Mouse (Mus musculus) heart, adult 18-20 months (tissue): ENCODE data around the gene Gm37240. TPM values are rescaled to one million over a fixed set of nuclear protein-coding genes. Genes with fewer than 3 reads are reported as not detected.

ENCODE experiments used
- DNase-seq, 2 experiments: peaks; one replicate each; pipeline ENCODE4 v3.0.0; 2021 to 2022; ENCODE audit warnings: mixed read lengths in 1 of 2
- total RNA-seq, 2 experiments: library from RNA; stranded (reverse); gene quantifications; 2 replicates each; pipeline ENCODE4 v1.2.3; 2021

The Gm37240 gene
- total RNA-seq, 2 experiments from 2014 or later = 30.0 to 39.3 TPM

DNA sequence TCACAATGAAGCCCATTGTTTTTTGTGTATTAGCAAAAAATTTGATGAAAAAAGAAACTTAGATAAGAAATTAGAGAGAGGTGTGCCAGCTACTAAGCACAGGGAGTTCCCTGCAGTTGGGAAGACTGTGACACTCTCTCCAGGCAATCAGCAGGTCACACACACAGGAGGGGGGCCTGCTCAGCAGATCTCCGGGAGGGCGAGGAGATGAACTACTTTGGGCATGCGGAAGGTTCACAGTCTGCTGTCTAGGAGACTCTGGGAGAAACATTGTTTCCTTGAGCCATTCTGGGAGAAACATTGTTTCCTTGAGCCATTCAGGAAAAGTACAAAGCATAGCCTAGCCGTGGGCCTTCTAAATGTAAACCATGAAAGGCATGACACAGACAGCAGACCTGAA lies 1244.4 kb downstream of the Gm37240 start:
- DNase-seq = no peak

DNA sequence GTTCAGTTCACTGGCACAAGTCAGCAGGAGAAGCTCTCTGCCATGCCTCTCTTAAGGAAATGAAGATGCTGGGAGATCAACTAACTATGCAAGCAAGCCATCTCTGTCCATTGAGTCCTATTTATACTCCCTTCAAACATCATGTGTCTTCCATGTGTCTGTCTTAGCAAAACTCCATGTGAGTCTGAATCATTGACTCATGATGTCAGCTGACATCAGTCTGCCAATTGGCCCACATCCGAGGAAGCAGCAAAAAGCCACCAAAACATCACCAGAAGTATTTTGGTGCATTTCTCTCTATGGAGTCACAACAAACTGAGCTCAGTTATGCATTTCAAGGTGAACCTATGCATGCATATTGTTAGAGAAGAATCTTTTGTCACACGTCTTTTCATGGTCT lies 1245.9 kb downstream of the Gm37240 start:
- no peak for DNase-seq

DNA sequence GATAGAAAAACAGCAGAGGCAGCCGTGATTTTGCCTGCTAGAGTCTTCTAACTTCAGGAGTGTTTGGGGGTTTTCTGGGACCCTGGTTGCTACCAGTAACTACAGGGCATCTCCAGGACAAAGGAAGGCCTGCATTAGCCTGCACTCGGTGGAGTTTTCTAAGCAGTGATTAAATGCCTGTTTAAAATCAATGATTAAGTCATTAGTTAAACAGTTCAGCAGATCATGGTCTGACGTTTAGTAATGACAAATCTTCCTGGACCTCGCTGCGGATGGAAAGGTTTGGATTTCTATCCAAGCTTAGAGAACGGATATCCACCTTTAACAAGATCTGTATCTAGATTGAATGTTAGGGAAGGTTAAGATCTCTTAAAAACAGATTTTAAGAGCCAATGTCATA lies 1246.8 kb downstream of the Gm37240 start:
- DNase-seq = no peak

DNA sequence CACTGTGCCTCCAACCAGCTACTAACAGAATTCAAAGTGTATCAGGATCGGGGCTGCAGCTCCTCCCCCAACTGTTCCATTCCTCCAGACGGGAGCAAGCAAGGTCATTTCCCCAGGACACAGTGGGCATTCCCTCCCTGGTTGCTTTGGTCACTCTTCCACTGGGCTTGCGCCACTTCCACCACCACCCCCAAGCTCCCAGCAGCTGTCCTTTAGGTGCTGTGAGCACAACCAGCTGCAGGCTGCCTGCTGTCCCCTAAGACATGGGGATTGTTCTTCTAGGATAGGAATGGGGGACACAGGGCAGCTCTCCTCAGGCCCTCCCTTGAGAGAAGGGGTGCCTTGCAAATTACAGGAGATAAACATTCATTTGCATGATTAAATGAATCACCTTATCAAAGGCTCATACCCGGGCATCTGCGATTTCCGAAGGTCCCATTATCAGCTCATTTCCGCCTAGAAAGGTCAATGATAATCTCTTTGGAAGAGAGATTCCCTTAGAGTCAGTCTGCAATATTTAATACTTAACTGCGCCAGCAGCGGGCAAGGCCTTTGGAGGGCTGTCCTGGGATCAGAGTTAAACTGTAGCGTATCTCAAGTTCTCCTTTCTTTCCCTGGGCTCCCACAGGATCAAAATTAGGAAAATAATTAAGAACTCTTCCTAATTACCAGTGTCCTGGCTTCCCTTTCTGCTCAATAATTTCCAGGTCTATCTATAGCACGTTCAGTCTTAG lies 1247.4 kb downstream of the Gm37240 start:
- DNase-seq = peak in 1 of 2 experiments; percentile 32

DNA sequence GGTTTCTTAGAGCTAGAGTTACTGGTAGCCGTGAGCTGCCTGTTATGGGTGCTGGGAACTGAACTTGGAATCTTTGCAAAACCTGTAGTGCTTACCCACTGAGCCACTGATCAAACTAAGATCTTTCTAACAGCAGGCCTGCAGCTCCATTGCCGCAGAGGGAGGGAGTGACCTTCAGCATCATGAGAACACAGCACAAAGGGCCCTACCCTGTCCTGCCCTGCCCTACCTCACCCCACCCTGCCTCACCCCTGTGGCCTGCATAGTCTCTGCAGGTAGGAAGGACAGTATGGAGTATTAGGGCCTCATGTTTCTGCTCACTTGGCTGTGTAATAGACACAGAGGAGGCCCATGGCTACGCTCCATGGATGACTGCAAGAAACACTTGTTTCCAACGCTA lies 1248.5 kb downstream of the Gm37240 start:
- no peak for DNase-seq

DNA sequence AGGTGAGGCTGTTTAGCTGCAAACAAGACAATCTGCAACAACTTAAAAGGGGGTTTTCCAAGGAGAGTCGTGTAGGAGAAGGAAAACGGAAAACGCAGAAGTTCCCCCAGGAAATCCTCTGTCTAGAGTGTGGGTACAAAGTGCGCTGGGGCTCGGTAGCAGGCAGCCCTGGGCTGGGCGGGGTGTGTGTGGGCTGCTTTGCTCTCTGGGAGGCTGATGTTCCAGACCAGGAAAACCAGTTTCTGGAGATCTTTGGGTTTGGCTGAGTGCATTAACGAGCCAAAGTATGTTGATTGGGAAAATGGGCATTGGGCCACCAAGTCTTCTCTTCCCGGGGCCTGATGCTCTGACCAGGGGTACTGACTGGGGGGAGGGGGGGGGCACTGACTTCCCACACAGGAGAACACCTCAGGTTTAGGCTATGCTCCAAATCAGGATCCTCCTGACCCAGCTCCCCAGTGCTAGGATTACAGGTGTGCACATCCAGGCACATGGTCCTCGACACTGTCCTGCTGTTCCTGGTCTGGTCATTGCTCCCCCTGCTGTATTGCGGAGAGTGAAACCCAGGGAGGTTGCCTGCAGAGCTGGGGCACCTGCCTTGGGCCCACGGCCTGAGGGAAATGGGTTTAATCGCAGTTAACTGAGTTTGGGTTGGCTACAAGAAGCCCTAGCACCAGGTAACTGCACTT lies 1249.3 kb downstream of the Gm37240 start:
- no peak for DNase-seq

DNA sequence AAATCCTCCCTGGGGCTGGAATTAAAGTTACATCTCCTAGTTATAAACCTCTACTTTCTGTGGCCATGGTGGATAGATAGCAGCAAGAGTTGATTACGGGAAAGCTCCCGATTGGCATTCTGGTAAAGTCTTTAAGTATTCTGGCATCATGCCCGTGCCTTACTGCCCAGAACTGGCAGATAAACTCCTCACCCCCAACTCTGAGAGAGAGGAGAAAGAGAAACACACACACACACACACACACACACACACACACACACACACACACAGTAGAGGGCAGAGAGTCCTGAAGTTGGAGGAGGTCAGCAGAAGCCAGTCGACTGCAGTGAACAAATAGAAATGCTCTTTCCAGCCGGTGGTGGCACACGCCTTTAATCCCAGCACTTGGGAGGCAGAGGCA lies 1250.2 kb downstream of the Gm37240 start:
- no peak for DNase-seq

DNA sequence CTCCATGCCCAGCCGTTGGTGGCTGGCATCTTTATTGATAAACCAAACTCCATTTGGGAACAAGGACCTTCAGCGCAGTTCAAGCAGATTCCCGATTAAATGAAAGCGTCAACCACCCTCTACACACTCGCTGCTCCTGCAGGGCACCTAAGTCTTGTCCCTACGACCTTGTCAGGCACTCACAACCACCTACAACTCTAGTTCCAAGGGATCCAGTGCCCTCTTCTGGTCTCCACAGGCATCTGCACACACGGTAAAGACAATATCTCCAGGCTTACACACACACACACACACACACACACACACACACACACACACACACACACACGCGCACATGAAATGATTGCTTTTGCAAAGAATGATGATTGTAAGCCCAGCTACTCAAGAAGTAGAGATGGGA lies 1255.7 kb downstream of the Gm37240 start:
- no peak for DNase-seq

DNA sequence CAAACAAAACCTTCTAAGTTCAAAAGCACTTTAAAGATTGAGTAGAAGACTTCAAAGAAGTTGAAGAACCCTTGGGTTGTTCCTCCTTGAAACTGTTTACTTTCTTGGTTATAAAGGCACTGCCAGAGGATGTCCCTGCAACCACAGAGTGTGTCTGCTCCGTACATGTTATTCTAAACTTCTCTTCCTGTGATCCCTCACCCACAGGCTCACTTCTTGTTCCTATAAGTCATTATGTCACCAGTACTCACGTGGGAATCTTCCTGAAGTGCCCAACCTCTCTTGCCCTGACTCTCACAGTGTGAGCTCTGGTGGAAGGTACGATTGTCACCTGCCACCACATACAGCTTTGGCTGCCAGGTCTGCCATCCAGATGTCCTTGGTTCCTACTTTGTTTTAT lies 1265.3 kb downstream of the Gm37240 start:
- DNase-seq = no peak

DNA sequence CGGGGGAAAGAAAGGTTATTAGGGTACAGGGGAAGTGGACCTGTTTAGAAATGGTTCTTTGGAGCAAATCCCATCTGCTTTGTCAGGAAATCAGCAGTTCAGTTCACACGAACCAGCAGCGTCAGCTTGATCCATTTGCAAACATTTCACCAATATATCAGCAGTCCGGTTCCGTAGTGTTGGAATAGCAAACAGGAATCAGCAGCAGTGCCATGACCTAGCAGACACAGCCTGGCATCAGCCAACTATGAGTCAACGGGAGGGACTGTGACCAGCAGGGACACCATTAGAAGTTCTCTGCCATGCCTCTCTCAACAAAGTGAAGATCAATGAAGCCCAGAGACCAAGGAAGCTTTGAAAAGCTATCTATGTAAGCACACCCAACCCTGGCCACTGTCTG lies 1267.6 kb downstream of the Gm37240 start:
- DNase-seq = no peak

DNA sequence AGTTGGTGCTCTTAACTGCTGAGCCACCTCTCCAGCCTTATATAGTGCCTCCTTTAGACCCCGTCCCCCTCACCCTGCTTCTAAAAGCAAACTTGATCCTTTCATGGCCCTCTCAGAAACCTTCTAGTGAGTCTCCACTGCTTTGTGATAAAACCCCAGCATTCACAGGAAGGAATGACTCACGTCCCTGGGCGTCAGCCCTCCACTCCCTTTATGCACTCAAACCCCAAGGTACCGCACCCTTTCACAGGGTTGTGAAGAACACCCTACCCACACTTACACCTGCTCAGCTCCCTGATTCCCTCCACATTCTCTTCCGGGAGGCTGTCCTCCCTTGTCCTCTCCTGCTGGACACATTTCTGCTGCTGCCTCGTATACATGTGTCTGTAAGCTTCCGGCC lies 1268.3 kb downstream of the Gm37240 start:
- no peak for DNase-seq

DNA sequence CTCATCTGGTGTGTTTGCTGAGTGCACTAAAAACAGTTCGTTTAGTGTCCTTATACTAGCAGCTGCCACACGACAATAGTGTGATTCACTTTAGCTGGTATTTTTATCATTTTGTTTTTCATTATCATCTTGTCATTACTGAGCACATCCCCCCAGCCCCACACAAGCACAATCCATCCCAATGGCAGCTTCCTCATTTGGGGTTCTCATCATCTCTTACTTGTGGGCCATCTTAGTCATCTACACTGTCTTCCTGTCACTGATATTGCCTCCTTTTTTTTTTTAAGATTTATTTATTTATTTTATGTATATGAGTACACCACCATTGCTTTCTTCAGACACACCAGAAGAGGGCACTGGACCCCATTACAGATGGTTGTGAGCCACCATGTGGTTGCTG lies 1268.7 kb downstream of the Gm37240 start:
- DNase-seq = no peak

DNA sequence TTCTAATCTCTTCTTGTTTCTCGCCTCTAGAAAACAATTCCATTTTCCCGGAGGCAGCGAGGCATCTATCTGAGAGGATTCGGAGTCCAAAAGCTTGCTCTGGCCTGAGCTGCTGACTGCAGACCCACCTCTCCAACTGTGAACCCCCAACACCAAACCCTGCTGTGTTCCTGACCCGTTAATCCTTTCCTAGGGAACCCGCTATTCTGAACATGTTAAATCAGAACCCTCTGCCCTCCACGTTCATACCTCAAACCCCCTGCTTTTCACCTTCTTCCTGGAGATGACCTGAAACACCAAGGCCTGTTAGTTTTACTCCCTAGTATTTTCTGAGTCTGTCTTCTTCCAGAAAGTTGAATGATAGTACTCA lies 1271.5 kb downstream of the Gm37240 start:
- DNase-seq = no peak

DNA sequence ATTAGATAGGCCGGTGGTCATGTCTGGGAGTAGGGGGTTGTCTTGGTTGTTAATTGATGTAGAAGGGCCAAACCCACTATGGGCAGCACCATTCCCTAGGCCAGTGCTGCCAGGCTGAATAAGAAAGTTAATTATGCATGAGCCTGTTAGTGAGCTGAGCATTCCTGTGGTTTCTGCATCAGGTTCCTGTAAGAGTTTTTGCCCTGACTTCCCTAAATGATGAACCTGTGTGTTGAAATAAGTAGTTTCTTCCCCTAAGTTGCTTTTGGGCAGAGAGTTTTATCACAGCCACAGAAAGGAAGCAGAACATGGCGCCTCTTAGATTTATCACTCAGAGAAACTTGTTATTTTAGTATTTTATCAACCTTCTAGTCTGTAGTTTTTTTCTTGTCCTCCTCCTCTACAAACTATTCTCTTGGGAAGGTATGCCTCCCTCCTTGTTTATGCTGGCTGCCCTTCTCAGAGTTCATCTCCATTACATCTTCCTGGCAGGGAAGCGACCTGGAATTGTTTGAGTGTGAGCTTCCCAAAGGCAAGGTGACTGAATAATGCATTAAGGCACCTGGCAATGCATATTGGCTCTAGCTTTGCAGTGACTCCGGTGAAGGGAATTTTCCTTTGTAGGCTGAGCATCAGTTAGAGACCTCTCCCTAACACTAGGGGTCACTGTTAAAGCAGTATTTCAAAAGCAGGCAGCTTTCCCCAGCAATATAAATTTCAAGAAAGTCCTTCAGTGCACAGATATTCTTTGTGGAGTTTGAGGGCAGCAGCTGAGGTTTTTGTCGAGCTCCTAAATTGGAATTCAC lies 1272.1 kb downstream of the Gm37240 start:
- peak; percentile 26 to 60 for DNase-seq

DNA sequence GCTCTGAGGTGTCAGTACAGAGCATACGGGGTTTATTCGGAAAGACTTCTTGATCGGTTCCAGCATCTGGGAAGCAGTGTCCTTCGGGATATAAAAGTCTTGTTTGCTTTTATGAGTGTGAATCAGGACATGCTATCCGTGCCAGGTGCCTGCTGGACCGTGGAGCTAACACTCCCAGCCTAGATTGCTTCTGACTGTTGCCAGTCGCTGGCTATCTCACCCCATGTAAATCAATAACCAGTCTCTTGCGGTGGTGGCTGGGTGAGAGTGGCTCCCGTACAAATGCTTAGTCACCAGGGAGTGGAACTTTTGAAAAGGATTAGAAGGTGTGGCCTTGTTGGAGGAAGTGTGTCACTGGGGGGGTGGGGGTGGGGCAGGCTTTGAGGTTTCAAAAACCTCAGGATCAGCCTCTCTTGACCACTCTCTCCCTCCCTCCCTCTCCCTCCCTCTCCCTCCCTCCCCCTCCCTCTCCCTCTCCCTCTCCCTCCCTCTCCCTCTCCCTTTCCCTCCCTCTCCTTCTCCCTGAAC lies 1277.1 kb downstream of the Gm37240 start:
- no peak for DNase-seq

DNA sequence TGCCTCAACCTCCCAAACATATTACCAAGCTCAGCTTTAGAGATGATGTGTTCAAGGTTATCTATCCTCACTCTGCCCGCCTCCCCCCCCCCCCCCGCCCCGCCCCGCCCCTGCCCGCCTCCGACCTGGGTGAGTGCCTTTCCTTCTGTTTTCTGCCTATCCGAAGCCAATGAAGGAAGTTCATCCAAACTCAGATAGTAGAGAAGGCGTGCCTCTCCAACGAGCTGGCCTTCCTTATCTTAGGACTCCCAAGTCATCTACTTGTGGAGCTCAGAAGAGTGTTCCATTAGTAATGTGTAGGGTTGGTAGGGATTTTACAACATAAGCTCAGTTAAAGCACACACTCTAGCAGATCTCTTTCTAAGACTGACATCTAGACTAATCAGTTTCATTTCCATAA lies 1284.1 kb downstream of the Gm37240 start:
- no peak for DNase-seq

DNA sequence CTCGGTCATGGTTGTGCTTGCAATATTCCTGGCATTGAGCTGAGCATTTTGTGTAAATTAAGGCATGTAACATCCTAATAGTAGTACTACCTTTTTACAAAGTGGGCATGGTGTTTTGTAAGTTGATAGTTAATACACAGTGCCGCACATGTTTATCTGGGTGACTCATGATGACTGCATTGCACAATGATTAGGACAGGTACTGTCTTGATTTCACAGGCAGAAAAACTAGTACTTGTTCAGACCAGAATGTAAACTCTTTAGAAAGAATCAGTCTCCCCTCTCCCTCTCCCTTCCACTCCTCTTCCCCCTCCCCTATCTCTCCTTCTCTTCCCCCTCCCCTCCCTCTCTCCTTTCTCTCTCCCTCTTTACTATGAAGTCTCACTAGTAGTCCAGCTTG lies 1284.6 kb downstream of the Gm37240 start:
- no peak for DNase-seq

DNA sequence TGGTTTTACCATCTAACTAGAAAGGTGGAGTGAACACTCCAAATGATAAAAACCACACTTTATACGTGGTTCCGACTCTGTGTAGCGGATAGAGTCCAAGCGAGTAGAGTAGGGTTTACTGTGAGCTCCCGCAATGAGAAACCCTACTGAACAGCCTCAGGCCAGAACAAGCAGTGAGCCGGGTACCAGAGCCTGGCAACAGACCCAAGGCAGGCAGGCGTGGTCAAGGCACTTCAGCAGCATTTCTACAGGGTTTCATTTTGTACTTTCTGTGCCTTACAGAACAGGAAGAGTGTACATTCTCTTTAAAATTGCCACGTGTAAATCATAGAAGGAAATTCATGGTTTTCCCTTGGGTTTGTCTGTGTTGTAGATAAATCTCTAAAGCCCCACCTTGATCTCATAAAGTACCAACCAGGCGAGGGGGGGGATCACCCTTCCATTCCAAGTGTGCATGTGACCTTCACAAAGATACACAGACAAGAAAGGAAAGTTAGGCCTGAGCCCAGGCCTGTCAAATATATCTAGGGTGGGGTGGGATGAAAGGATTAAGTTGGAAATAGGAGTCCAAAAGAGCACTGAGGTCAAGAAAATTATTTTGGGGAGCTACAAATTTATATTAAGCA lies 1285.3 kb downstream of the Gm37240 start:
- no peak for DNase-seq

DNA sequence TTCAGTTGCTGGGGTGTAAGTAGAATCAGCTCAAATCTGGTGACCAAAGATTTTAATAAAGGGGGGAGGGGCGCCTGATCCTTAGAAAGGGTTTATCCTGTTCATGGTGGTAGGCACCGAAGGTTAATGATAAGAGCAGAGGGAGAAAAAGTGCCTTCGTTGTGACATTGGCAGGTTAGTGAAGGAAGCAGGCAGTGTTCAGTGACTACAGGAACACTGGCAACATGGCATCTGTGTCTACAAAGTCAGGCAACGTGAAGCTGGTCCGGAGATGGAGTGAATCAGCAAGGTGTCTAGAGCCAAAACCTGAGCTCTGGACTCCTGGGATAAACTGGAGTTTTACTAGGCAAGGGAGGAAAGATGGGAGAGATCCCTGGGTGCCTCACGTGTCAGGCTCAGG lies 1288.6 kb downstream of the Gm37240 start:
- no peak for DNase-seq

DNA sequence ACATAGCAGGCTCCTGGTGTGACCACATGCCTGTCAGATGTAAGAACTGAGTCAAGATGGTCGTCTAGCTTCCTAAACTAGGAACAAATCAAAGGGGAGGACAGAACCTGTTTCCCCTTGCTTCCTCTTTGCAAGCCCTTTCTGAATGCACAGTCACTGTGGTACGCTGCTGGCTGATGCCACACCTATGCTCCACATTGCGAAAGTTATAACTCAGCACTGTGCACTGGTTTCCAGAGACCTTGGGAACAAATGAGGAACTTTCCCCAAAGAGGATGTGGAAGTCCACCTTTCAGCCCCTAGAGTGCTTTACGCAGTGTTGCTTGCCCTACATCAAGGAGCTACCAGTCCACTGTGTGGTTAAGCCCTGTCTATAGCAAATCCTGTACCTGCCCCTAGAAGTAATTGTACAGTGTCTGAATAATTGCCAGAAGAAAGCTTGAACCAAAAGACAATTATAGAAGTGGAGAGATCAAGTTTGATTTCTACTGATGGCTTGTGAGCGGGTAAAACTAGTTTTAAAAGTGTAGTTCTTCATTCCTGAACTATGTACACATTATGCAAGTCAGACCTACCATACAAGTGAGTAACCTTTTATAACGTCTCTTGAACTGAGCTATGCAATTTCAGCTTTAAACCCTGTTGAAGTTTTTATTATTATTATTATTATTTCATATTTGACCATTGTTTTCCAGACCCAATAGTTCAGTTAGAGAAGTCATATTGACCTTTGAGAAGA lies 1289.2 kb downstream of the Gm37240 start:
- no peak for DNase-seq

DNA sequence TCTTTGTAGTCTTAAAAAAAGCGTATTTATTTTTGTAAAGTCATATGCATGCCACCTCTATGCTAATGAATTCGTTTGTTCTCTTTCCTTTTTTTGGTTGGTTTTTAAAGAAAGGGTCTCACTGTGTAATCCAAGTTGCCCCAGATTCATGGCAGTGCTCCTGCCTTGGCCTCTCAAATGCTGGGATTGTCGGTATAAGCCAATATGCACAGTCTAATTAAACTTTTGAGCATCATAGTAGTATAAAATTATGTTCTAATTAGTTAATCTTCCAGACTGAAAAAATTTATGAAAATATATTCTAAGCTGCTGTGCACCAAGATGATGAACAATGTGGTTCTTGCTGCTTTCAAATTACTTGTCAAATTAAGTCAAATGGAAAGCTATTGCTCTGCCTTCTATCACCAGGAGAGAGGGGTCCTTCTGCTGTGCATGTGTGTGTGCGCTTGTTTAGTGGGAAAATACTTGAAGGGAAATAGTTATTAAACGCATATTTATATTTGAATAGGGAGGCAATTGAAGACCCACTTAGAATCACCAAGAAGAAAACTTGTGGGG lies 1291.6 kb downstream of the Gm37240 start:
- DNase-seq = no peak
